Mouse (Mus musculus) R1 (cell line): Measurements from ENCODE around the gene Itih5.

Source experiments
- DNase-seq: peaks from one replicate; pipeline ENCODE4 v3.0.0-alpha.2; 2018; ENCODE audit warnings: low read depth, low spot score

Gene Itih5

GRCm38 (mm10) chr2:10153201-10154075 lies at the start of gene Itih5:
Gene Itih5 (plus strand): TSS chr2:10153571.
- peak; percentile 72 for DNase-seq

- DNase-seq: no peak
These were observed 44.7 kb upstream of the Itih5 start for GRCm38 (mm10) chr2:10108535-10109189.

GRCm38 (mm10) chr2:10118751-10119150 lies 34.6 kb upstream of the Itih5 start:
- no peak for DNase-seq

GRCm38 (mm10) chr2:10119276-10119675 lies 34.1 kb upstream of the Itih5 start:
- no peak for DNase-seq

- DNase-seq: no peak
These were observed 31.5 kb upstream of the Itih5 start for GRCm38 (mm10) chr2:10121826-10122225.

- no peak for DNase-seq
These were observed 27.2 kb upstream of the Itih5 start for GRCm38 (mm10) chr2:10126122-10126521.

GRCm38 (mm10) chr2:10127471-10127870 lies 25.9 kb upstream of the Itih5 start:
- no peak for DNase-seq

GRCm38 (mm10) chr2:10128571-10128970 lies 24.8 kb upstream of the Itih5 start:
- no peak for DNase-seq

GRCm38 (mm10) chr2:10130341-10130990 lies 22.9 kb upstream of the Itih5 start:
- DNase-seq: no peak

- DNase-seq: no peak
These were observed 22.1 kb upstream of the Itih5 start, which contains the start of gene Itih2 for GRCm38 (mm10) chr2:10131296-10131695. Gene Itih2 (minus strand): TSS chr2:10131396.

GRCm38 (mm10) chr2:10132128-10132527 lies 21.2 kb upstream of the Itih5 start:
- no peak for DNase-seq

- DNase-seq: no peak
These were observed 19.4 kb upstream of the Itih5 start for GRCm38 (mm10) chr2:10133941-10134340.

- no peak for DNase-seq
These were observed 16.1 kb upstream of the Itih5 start for GRCm38 (mm10) chr2:10137320-10137719.

- DNase-seq: no peak
These were observed 12.9 kb upstream of the Itih5 start for GRCm38 (mm10) chr2:10140456-10140855.

- DNase-seq: peak; percentile 87
These were observed 10.6 kb upstream of the Itih5 start for GRCm38 (mm10) chr2:10142472-10143454.

GRCm38 (mm10) chr2:10145514-10145913 lies 7.9 kb upstream of the Itih5 start:
- DNase-seq: no peak

- no peak for DNase-seq
These were observed 6.2 kb upstream of the Itih5 start for GRCm38 (mm10) chr2:10147176-10147575.

- no peak for DNase-seq
These were observed 781 bp upstream of the Itih5 start for GRCm38 (mm10) chr2:10152590-10152989.

GRCm38 (mm10) chr2:10157184-10157583 lies 3.8 kb downstream of the Itih5 start:
- no peak for DNase-seq

- no peak for DNase-seq
These were observed 8.6 kb downstream of the Itih5 start for GRCm38 (mm10) chr2:10162011-10162410.

GRCm38 (mm10) chr2:10166635-10167034 lies 13.3 kb downstream of the Itih5 start:
- no peak for DNase-seq
